Mouse (Mus musculus) forebrain, embryonic 13.5 days (tissue): ENCODE measurements around the gene Lpar3. TPM values are rescaled to one million over a fixed set of nuclear protein-coding genes. Genes with fewer than 3 reads are reported as not detected.

Source experiments
- ATAC-seq: fragments of 200-750 bp; cut with Nextera tagmentation; 2 replicates; pipeline ENCODE4 v1.8.0; 2017
- H3K27ac ChIP-seq: fragments of 300-500 bp; sonication (generic); 2 replicates; pipeline ENCODE4 v1.5.1; 2015; ENCODE audit warnings: inconsistent platforms, mild to moderate bottlenecking, moderate library complexity
- H3K27me3 ChIP-seq: fragments of 300-500 bp; sonication (generic); 2 replicates; pipeline ENCODE4 v1.6.1; 2015; ENCODE audit warnings: mild to moderate bottlenecking, inconsistent platforms
- H3K36me3 ChIP-seq: fragments of 300-500 bp; sonication (generic); 2 replicates; pipeline ENCODE4 v1.6.1; 2015; ENCODE audit warnings: mild to moderate bottlenecking, inconsistent platforms; ENCODE audit not compliant: poor library complexity, severe bottlenecking
- H3K4me1 ChIP-seq: fragments of 300-500 bp; sonication (generic); 2 replicates; pipeline ENCODE4 v1.6.1; 2015; ENCODE audit warnings: inconsistent platforms
- H3K4me2 ChIP-seq: fragments of 300-500 bp; sonication (generic); 2 replicates; pipeline ENCODE4 v1.6.1; 2015; ENCODE audit warnings: inconsistent platforms, mild to moderate bottlenecking, moderate library complexity
- H3K4me3 ChIP-seq: fragments of 300-500 bp; sonication (generic); 2 replicates; pipeline ENCODE4 v1.5.1; 2015; ENCODE audit warnings: mild to moderate bottlenecking, inconsistent platforms
- H3K9ac ChIP-seq: fragments of 300-500 bp; sonication (generic); 2 replicates; pipeline ENCODE4 v1.6.1; 2015; ENCODE audit warnings: mild to moderate bottlenecking, inconsistent platforms
- H3K9me3 ChIP-seq: fragments of 300-500 bp; sonication (generic); replicated peaks from 2 replicates; pipeline ENCODE4 v1.6.1; 2016; ENCODE audit warnings: inconsistent platforms
- WGBS: fragments of 180-500 bp; shearing (Covaris S2); methylation state at CpG from one replicate; pipeline ENCODE4 v1.1.7; 2015; 5-methylcytosine and 5-hydroxymethylcytosine counted together
- polyA plus RNA-seq: library from polyadenylated mRNA; unstranded; fragments of >200 nt; fragmentation: Nextera tagmentation; extraction: Ambion mirVana; gene quantifications from 2 replicates; pipeline ENCODE4 v1.2.1, GENCODE M21; 2015

Gene Lpar3
- polyA plus RNA-seq, 1 experiment from 2014 or later: 0.06 TPM

GRCm38 (mm10) chr3:146319503-146319902, 98.7 kb downstream of the Lpar3 start:
- H3K9me3 ChIP-seq: no peaks in the 10 kb centered on the region
- peak overlapping the region; percentile 53; the same call in 1 of the 2 replicates for H3K4me2 ChIP-seq
- H3K27ac ChIP-seq: peak overlapping the region; percentile 80
- H3K4me3 ChIP-seq: no peak overlapping the region
- H3K4me1 ChIP-seq: peaks cover 29% of the 10 kb centered on the region
- H3K9ac ChIP-seq: no peak overlapping the region
- no peaks in the 10 kb centered on the region for H3K36me3 ChIP-seq
- H3K27me3 ChIP-seq: peaks cover 10% of the 10 kb centered on the region; the same call in 1 of the 2 replicates
- ATAC-seq: peak; percentile 48
- WGBS: 36% methylated on average over 14 of the region's 14 CpGs

DNA sequence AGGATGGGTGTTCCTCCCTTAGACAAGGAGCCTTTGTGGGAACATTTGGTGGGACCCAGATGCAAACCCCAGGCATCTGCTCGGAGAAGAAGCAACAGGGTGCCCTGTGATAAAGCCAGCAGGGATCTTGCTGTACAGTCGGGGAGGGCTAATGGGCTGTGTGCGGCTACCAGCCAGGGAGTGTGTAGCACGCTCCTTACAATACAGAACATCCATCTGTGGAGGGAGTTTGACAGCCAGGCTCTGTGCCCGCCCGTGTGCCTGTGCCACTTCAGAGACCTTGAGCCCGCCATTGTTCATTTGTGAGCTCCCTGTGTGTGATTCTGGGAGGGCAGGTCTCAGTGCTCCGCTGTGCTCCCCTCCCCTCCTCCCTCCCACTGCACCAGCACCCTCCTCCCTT, 104.2 kb downstream of the Lpar3 start:
- WGBS: 43% methylated on average over 8 of the region's 8 CpGs
- no peak overlapping the region for H3K4me3 ChIP-seq
- H3K36me3 ChIP-seq: no peaks in the 10 kb centered on the region
- H3K27ac ChIP-seq: peak overlapping the region; percentile 19; the same call in 1 of the 2 replicates
- ATAC-seq: 0 out of 2 replicates have a peak, but pooled peaks have one; percentile 25
- no peaks in the 10 kb centered on the region for H3K9me3 ChIP-seq
- peaks cover 14% of the 10 kb centered on the region; the same call in 1 of the 2 replicates for H3K27me3 ChIP-seq
- no peak overlapping the region for H3K4me2 ChIP-seq
- peaks cover 25% of the 10 kb centered on the region for H3K4me1 ChIP-seq
- H3K9ac ChIP-seq: no peak overlapping the region

- Histone ChIP-seq H3K4me2 (peak overlapping the region; percentile 52), H3K9me3 (no peaks in the 10 kb centered on the region), H3K27me3 (peaks cover 4% of the 10 kb centered on the region; the same call in 1 of the 2 replicates), H3K36me3 (no peaks in the 10 kb centered on the region), H3K4me3 (0 out of 2 replicates have a peak overlapping the region, but pooled peaks have one; percentile 17), H3K4me1 (peaks cover 24% of the 10 kb centered on the region), H3K27ac (peak overlapping the region; percentile 83), H3K9ac (no peak overlapping the region)
- WGBS: 38% methylated on average over 16 of the region's 17 CpGs
- peak; percentile 20 for ATAC-seq
Measured at GRCm38 (mm10) chr3:146326743-146327536, 106.2 kb downstream of the Lpar3 start.

DNA sequence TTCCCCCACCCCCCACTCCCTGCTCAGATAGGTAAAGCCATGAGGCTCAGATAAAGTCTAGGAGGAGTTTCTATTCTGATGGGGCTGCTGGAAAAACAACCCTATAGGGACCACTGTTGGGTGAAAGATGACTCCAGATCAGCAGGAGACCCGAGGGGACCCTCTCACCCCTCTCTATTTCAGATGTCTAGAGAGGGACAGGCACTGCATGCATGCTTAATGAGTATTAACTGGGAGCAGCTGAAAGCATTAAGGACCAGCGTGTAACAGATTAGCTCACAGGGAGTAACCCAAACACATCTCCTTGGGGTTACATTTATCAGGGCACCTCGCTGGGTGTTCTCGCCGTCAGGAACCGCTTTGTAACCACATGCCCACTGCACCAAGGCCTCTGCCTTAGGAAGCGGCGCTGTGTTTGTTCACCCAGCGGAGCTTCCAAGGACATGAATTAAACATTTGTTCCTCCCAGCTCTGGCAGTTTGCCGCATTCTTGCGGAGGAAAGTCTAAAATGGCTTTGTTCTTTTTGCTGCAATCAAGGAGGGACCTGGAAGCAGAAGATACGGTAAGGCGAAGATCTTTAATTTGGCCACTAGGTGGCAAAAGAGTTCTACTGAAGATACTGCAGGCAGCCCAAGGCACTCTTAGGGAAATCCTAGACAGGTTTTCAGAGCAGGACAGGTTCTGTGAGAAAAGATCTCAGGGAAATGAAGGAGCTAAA, 106.9 kb downstream of the Lpar3 start:
- WGBS: 0% methylated on average over 13 of the region's 13 CpGs
- H3K4me1 ChIP-seq: peaks cover 23% of the 10 kb centered on the region
- peaks cover 4% of the 10 kb centered on the region; the same call in 1 of the 2 replicates for H3K27me3 ChIP-seq

DNA sequence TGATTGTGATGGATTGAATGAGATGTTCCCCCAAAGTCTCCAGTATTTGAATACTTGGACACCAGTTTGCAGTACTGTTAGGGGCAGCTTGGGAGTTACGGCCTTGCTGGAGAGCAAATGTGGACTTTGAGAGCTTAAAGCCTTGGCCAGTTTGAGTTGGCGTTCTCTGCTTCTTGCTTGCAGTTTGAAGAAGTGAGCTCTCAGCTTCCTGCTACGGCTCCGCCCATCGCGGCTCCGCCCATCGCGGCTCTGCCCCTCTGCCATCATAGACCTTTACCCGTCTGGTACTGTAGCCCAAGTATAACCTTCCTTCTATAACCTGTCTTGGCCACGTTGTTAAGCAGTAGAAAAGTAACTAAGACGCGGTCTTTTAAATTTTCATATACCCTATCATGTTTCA, 108.0 kb downstream of the Lpar3 start:
- WGBS: 17% methylated on average over 13 of the region's 13 CpGs
- Histone ChIP-seq H3K27me3 (peaks cover 4% of the 10 kb centered on the region; the same call in 1 of the 2 replicates), H3K27ac (no peak overlapping the region), H3K4me3 (no peak overlapping the region), H3K4me1 (peaks cover 21% of the 10 kb centered on the region), H3K9ac (no peak overlapping the region), H3K36me3 (no peaks in the 10 kb centered on the region), H3K4me2 (peak overlapping the region; percentile 52), H3K9me3 (no peaks in the 10 kb centered on the region)
- no peak for ATAC-seq

More for the DNA sequence above, 106.9 kb downstream of the Lpar3 start:
- peak overlapping the region; percentile 52 for H3K4me2 ChIP-seq
- no peaks in the 10 kb centered on the region for H3K9me3 ChIP-seq
- ATAC-seq: peak; percentile 93
- peak overlapping the region; percentile 83 for H3K27ac ChIP-seq
- peak overlapping the region; percentile 28 for H3K9ac ChIP-seq
- H3K36me3 ChIP-seq: no peaks in the 10 kb centered on the region
- peak overlapping the region; percentile 17 for H3K4me3 ChIP-seq

DNA sequence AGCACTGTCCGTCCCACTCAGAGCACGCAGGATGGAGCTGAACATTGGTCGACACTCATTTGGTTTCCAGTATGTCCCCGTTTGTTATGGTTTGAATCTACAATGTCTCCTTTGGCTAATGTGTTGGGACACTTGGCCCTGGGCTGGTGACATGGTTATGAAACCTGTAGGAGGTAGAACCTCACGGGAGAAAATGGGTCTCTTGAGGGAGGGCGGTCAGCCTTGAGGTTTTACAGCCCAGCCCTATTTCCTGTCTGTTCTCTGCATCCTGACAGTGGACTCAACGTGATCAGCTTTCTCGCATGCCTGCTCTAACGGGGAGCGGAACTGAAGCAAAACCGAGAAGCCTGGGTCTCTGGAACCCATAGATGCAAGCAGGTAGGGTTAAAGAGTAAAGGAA, 111.1 kb downstream of the Lpar3 start:
- no peaks in the 10 kb centered on the region for H3K36me3 ChIP-seq
- WGBS: 88% methylated on average over 11 of the region's 11 CpGs
- H3K9me3 ChIP-seq: no peaks in the 10 kb centered on the region
- H3K4me1 ChIP-seq: peaks cover 24% of the 10 kb centered on the region
- H3K4me2 ChIP-seq: no peak overlapping the region
- H3K27me3 ChIP-seq: peaks cover 4% of the 10 kb centered on the region; the same call in 1 of the 2 replicates
- no peak for ATAC-seq
- no peak overlapping the region for H3K4me3 ChIP-seq
- H3K27ac ChIP-seq: no peak overlapping the region
- no peak overlapping the region for H3K9ac ChIP-seq

DNA sequence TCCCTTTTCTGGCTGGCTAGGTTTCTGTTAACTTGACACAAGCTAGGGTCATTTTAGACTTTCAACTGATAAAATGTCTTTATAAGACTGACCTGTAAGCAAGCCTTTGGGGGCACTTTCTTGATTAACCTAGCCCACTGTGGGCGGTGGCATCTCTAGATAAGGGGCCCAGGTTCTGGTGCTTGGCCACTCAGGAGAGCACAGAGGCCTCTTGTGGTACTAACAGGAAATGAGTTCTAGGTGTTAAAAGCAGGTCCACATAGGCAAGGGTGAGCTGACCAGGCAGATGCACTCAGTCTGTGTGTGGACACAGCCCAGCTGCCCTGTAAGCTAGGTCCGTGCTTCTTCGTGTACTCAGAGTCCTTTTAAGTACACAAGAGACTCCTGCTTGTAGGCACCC, 112.5 kb downstream of the Lpar3 start:
- no peaks in the 10 kb centered on the region for H3K36me3 ChIP-seq
- H3K9me3 ChIP-seq: no peaks in the 10 kb centered on the region
- H3K4me2 ChIP-seq: no peak overlapping the region
- WGBS: 92% methylated on average over 3 of the region's 3 CpGs
- H3K27ac ChIP-seq: no peak overlapping the region
- no peak for ATAC-seq
- peaks cover 4% of the 10 kb centered on the region; the same call in 1 of the 2 replicates for H3K27me3 ChIP-seq
- peaks cover 30% of the 10 kb centered on the region for H3K4me1 ChIP-seq
- no peak overlapping the region for H3K9ac ChIP-seq
- no peak overlapping the region for H3K4me3 ChIP-seq

DNA sequence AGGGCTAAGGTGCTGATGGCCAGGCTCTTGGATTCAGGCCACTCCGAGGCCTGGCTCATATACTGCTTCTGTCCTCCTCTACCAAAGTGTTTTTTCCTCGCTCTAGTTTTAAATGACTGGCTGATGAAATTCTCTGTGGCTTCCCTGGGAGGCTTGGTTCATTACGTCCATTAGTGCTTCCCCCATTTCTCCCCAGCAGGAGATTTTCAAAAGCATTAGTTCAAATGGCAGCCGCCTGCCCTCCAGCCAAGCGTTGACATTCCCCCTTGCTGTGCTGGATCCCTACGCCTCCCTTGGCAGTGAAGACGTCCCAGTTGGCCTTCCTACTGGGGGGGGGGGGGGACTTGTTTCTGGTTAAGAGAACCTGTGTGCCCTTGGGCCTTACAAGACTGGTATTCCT, 113.3 kb downstream of the Lpar3 start:
- Histone ChIP-seq H3K9ac (no peak overlapping the region), H3K27ac (no peak overlapping the region), H3K27me3 (peaks cover 4% of the 10 kb centered on the region; the same call in 1 of the 2 replicates), H3K9me3 (no peaks in the 10 kb centered on the region), H3K4me2 (no peak overlapping the region), H3K4me1 (peaks cover 27% of the 10 kb centered on the region), H3K4me3 (no peak overlapping the region), H3K36me3 (no peaks in the 10 kb centered on the region)
- 16% methylated on average over 7 of the region's 7 CpGs for WGBS
- ATAC-seq: no peak

Other genes with a start within 250 kb of the Lpar3 start
- gene Syde2, start 233.1 kb upstream of the Lpar3 start, polyA plus RNA-seq: 0.59 and 0.88 TPM in 2 replicates
- gene Wdr63, start 112.8 kb upstream of the Lpar3 start, polyA plus RNA-seq: 0.81 and 0.89 TPM in 2 replicates
- gene Mcoln3, start 103.5 kb upstream of the Lpar3 start, polyA plus RNA-seq: 0.59 and 0.74 TPM in 2 replicates
- 0.28 and 0.57 TPM in 2 replicates for gene Mcoln2, start 71.1 kb upstream of the Lpar3 start, polyA plus RNA-seq
- 22.8 and 23.3 TPM in 2 replicates for gene Ssx2ip, start 183.7 kb downstream of the Lpar3 start, polyA plus RNA-seq
- 3.1 and 3.5 TPM in 2 replicates for gene Ctbs, start 228.8 kb downstream of the Lpar3 start, polyA plus RNA-seq